Mouse (Mus musculus) intestine, embryonic 14.5 days (tissue): Measurements from ENCODE around the gene Dcaf7. TPM values are rescaled to one million over a fixed set of nuclear protein-coding genes. Genes with fewer than 3 reads are reported as not detected.

ENCODE experiments used
- ATAC-seq: fragments of 200-750 bp; cut with Nextera tagmentation; replicated peaks from 2 replicates; pipeline ENCODE4 v1.8.0; 2017; ENCODE audit warnings: low read depth, moderate number of reproducible peaks, moderate TSS enrichment, moderate library complexity; ENCODE audit not compliant: low FRiP score, low TSS enrichment
- DNase-seq: peaks from one replicate; pipeline ENCODE4 v3.0.0-alpha.2; 2018; ENCODE audit warnings: low spot score
- H3K27ac ChIP-seq: fragments of 300-500 bp; sonication (generic); 2 replicates; pipeline ENCODE4 v1.5.1; 2014; ENCODE audit warnings: low read depth, mild to moderate bottlenecking, control low read depth
- H3K27me3 ChIP-seq: fragments of 300-500 bp; sonication (generic); replicated peaks from 2 replicates; pipeline ENCODE4 v1.6.1; 2014; ENCODE audit warnings: low read length, control low read depth; ENCODE audit not compliant: control insufficient read depth, insufficient read depth
- H3K36me3 ChIP-seq: fragments of 300-500 bp; sonication (generic); 2 replicates; pipeline ENCODE4 v1.6.1; 2014; ENCODE audit warnings: low read length, control low read depth; ENCODE audit not compliant: control insufficient read depth, insufficient read depth
- H3K4me1 ChIP-seq: fragments of 300-500 bp; sonication (generic); replicated peaks from 2 replicates; pipeline ENCODE4 v1.6.1; 2014; ENCODE audit warnings: low read length, control low read depth, mixed read lengths; ENCODE audit not compliant: control insufficient read depth, insufficient read depth
- H3K4me2 ChIP-seq: fragments of 300-500 bp; sonication (generic); 2 replicates; pipeline ENCODE4 v1.6.1; 2014; ENCODE audit warnings: low read length
- H3K4me3 ChIP-seq: fragments of 300-500 bp; sonication (generic); 2 replicates; pipeline ENCODE4 v1.5.1; 2014; ENCODE audit warnings: low read depth, low read length, control low read depth, mixed read lengths
- H3K9ac ChIP-seq: fragments of 300-500 bp; sonication (generic); 2 replicates; pipeline ENCODE4 v1.6.1; 2014; ENCODE audit warnings: mild to moderate bottlenecking, low read length
- H3K9me3 ChIP-seq: fragments of 300-500 bp; sonication (generic); 2 replicates; pipeline ENCODE4 v1.6.1; 2016; ENCODE audit warnings: low read length, control low read depth; ENCODE audit not compliant: control insufficient read depth
- WGBS: fragments of 180-500 bp; shearing (Covaris S2); extraction: QIAGEN DNeasy Blood & Tissue Kit; methylation state at CpG from one replicate; pipeline ENCODE4 v1.1.7; 2014; 5-methylcytosine and 5-hydroxymethylcytosine counted together
- polyA plus RNA-seq: library from polyadenylated mRNA; unstranded; fragments of >200 nt; fragmentation: Nextera tagmentation; extraction: Ambion mirVana; gene quantifications from 2 replicates; pipeline ENCODE4 v1.2.1, GENCODE M21; 2014

The Dcaf7 gene
- polyA plus RNA-seq, 1 experiment from 2014 or later = 62.2 TPM

DNA sequence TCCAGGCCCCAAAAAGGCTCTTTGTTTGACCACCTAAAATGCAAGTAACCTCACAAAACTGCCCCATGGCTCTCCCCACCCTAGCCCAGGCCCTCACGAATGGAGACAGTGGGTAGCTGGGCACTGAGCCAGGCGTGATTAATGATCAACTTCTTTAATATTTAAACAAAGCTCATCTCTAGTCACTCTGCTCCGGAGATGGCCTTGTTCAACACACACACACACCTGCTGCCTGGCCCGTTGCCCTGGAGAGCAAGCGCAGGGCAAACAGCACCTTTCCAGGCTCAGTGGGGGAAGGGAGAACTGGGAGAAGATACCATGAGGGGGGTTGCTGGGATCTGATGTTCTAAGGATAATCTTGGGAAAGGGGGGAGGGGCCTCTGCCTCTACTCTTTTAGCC lies 30.7 kb upstream of the Dcaf7 start:
- Histone ChIP-seq H3K27me3 (no peaks in the 10 kb centered on the region), H3K9ac (no peak overlapping the region), H3K4me2 (no peak overlapping the region), H3K36me3 (no peaks in the 10 kb centered on the region), H3K4me3 (no peak overlapping the region), H3K9me3 (no peaks in the 10 kb centered on the region), H3K27ac (no peak overlapping the region), H3K4me1 (no peaks in the 10 kb centered on the region; the same call in 1 of the 2 replicates)
- 14% methylated on average over 5 of the region's 5 CpGs for WGBS
- peak; percentile 54 for DNase-seq
- ATAC-seq = peak; percentile 45; the same call in 1 of the 2 replicates

DNA sequence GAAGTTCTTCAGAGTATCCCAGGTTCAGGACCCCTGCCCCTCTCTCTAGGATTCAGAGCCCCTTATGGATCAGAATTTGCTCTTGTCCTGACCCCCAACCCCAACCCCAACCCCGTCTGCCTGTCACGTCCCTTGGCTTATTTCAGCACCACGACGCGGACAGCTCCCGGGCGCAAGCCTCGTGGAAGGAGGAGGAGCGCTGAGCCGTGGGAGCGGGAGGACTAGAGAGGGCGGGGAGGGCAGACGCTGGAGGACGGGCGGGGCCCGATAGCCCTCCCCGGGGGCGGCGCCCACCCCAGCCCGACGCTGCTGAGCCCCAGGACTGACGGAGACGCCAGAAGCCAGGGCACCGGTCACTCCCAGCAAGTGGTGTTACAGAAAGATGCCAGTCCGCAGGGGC lies 28.9 kb upstream of the Dcaf7 start, which contains the start of gene Kcnh6:
Kcnh6 (plus strand) TSS at position 304 of the 400 bp plus-strand sequence.
- H3K27me3 ChIP-seq = 0 out of 2 replicates have a peak, but pooled peaks cover 3% of the 10 kb centered on the region
- peak within 1 kb of the TSS; percentile 53 for H3K4me2 ChIP-seq
- peak; percentile 95 for DNase-seq
- H3K9ac ChIP-seq = no peak within 1 kb of the TSS
- no peaks in the 10 kb centered on the region; the same call in 1 of the 2 replicates for H3K4me1 ChIP-seq
- H3K27ac ChIP-seq = no peak within 1 kb of the TSS
- no peaks in the 10 kb centered on the region for H3K9me3 ChIP-seq
- no peaks in the 10 kb centered on the region for H3K36me3 ChIP-seq
- WGBS = 1% methylated on average over 25 of the region's 25 CpGs
- H3K4me3 ChIP-seq = peak within 1 kb of the TSS; percentile 23
- 0 out of 2 replicates have a peak, but pooled peaks have one; percentile 44 for ATAC-seq

GRCm38 (mm10) chr11:106012711-106013110 lies 24.0 kb upstream of the Dcaf7 start:
- no peak overlapping the region for H3K27ac ChIP-seq
- H3K36me3 ChIP-seq = no peaks in the 10 kb centered on the region
- no peaks in the 10 kb centered on the region for H3K4me1 ChIP-seq
- H3K9me3 ChIP-seq = no peaks in the 10 kb centered on the region
- ATAC-seq = no peak
- DNase-seq = no peak
- H3K4me3 ChIP-seq = no peak overlapping the region
- no peak overlapping the region for H3K4me2 ChIP-seq
- H3K27me3 ChIP-seq = 0 out of 2 replicates have a peak, but pooled peaks cover 3% of the 10 kb centered on the region
- H3K9ac ChIP-seq = no peak overlapping the region
- 56% methylated on average over 7 of the region's 7 CpGs for WGBS

GRCm38 (mm10) chr11:106013556-106014225 lies 23.0 kb upstream of the Dcaf7 start:
- Histone ChIP-seq H3K9me3 (no peaks in the 10 kb centered on the region), H3K9ac (no peak overlapping the region), H3K4me2 (no peak overlapping the region), H3K36me3 (no peaks in the 10 kb centered on the region), H3K4me3 (no peak overlapping the region), H3K27me3 (0 out of 2 replicates have a peak, but pooled peaks cover 3% of the 10 kb centered on the region), H3K4me1 (no peaks in the 10 kb centered on the region), H3K27ac (no peak overlapping the region)
- ATAC-seq = no peak
- WGBS = 60% methylated on average over 11 of the region's 11 CpGs
- no peak for DNase-seq

- DNase-seq = no peak
- no peak overlapping the region for H3K4me3 ChIP-seq
- H3K27ac ChIP-seq = no peak overlapping the region
- 0 out of 2 replicates have a peak, but pooled peaks cover 6% of the 10 kb centered on the region for H3K4me1 ChIP-seq
- H3K36me3 ChIP-seq = no peaks in the 10 kb centered on the region
- H3K27me3 ChIP-seq = peaks cover 18% of the 10 kb centered on the region
- no peak for ATAC-seq
- H3K9ac ChIP-seq = no peak overlapping the region
- H3K9me3 ChIP-seq = no peaks in the 10 kb centered on the region
- no peak overlapping the region for H3K4me2 ChIP-seq
- 69% methylated on average over 5 of the region's 5 CpGs for WGBS
Observed at GRCm38 (mm10) chr11:106016440-106016839, 20.2 kb upstream of the Dcaf7 start.

GRCm38 (mm10) chr11:106020051-106020763 lies 16.5 kb upstream of the Dcaf7 start:
- ATAC-seq (peak; percentile 63), DNase-seq (peak; percentile 64)
- H3K9ac ChIP-seq = peak overlapping the region; percentile 7; the same call in 1 of the 2 replicates
- no peaks in the 10 kb centered on the region for H3K9me3 ChIP-seq
- H3K4me3 ChIP-seq = peak overlapping the region; percentile 28
- peaks cover 23% of the 10 kb centered on the region for H3K27me3 ChIP-seq
- 2% methylated on average over 50 of the region's 50 CpGs for WGBS
- no peaks in the 10 kb centered on the region for H3K36me3 ChIP-seq
- H3K4me1 ChIP-seq = 0 out of 2 replicates have a peak, but pooled peaks cover 6% of the 10 kb centered on the region
- H3K27ac ChIP-seq = no peak overlapping the region
- H3K4me2 ChIP-seq = peak overlapping the region; percentile 51

DNA sequence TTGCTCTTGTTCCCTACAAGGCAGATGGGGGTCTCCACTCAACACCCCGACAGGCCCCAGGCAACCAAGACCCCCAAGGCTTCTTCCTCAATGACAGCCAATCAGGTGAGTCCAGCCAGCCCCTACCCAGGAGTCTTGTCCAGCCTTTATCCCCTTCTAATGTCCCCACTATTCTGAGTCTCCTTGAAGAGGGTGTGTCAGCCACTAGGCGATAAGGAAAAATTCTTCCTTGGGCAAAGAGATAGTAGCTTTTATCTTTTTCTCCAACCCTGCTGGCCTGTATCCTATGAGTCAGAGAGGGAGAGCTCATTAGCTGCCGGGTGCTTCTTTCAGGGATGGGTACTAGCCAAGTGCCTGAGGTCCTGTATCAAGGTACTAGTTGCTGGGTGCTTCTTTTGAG lies 10.9 kb upstream of the Dcaf7 start:
- H3K27ac ChIP-seq = no peak overlapping the region
- no peaks in the 10 kb centered on the region for H3K4me1 ChIP-seq
- H3K4me3 ChIP-seq = no peak overlapping the region
- no peaks in the 10 kb centered on the region for H3K36me3 ChIP-seq
- peaks cover 12% of the 10 kb centered on the region for H3K27me3 ChIP-seq
- DNase-seq = no peak
- ATAC-seq = no peak
- WGBS = 79% methylated on average over 3 of the region's 3 CpGs
- no peak overlapping the region for H3K9ac ChIP-seq
- no peaks in the 10 kb centered on the region for H3K9me3 ChIP-seq
- H3K4me2 ChIP-seq = no peak overlapping the region

DNA sequence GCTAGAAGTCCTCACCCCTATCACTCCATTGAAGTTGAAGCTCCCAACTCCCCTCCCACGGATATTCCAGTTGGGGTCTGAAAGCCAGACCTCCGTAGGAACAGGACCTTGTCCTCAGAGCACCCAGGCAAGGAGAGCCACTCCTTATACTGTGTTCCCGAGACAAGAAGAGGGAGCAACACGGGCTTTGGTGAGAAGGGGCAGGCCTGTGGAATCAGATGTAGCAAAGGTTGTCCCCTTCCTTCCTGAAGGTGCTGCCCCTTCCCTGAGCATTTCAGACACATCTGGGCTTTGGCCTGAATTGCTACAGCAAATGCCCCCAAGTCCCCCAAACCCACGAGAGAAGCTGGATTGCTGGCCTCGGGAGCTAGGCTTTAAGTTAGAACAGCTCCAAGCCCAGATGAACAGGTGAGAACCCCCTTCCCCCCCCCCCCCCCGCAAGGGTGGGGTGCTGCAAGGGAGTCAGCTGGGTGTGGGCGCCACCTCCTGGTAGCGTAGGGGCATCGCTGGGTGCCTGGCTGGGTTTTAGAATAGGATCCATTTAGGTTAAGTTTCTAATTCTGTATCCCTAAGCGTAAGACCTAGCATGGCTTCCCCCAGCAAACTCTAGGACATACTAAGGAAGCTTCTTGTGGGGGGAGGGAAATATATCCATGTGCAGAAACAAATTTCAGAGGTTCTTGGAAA lies 10.1 kb upstream of the Dcaf7 start:
- 29% methylated on average over 11 of the region's 11 CpGs for WGBS
- peaks cover 6% of the 10 kb centered on the region; the same call in 1 of the 2 replicates for H3K27me3 ChIP-seq
- no peak overlapping the region for H3K4me3 ChIP-seq
- no peaks in the 10 kb centered on the region for H3K4me1 ChIP-seq
- H3K9ac ChIP-seq = no peak overlapping the region
- no peak overlapping the region for H3K4me2 ChIP-seq
- ATAC-seq (no peak), DNase-seq (peak; percentile 83)
- no peak overlapping the region for H3K27ac ChIP-seq
- H3K36me3 ChIP-seq = no peaks in the 10 kb centered on the region
- H3K9me3 ChIP-seq = no peaks in the 10 kb centered on the region
